Mouse (Mus musculus): ENCODE results near the gene Fcf1.

The Fcf1 gene

GRCm38 (mm10) chr12:84970428-84971096 lies at the start of gene Fcf1, which contains the start of gene Arel1:
Gene Fcf1 (plus strand): TSS chr12:84970897.
Gene Arel1 (minus strand): TSS chr12:84970900.
- peak; percentile 94 for DNase-seq

- DNase-seq: no peak
Measured at GRCm38 (mm10) chr12:84921881-84922419, 48.7 kb upstream of the Fcf1 start.

GRCm38 (mm10) chr12:84924324-84924723 lies 46.4 kb upstream of the Fcf1 start:
- no peak for DNase-seq

- no peak for DNase-seq
Measured at GRCm38 (mm10) chr12:84926542-84926941, 44.2 kb upstream of the Fcf1 start.

- no peak for DNase-seq
Measured at GRCm38 (mm10) chr12:84932210-84932609, 38.5 kb upstream of the Fcf1 start.

- DNase-seq: no peak
Measured at GRCm38 (mm10) chr12:84935343-84935742, 35.4 kb upstream of the Fcf1 start.

- peak; percentile 27 for DNase-seq
Measured at GRCm38 (mm10) chr12:84939117-84939516, 31.6 kb upstream of the Fcf1 start.

GRCm38 (mm10) chr12:84940343-84940742 lies 30.4 kb upstream of the Fcf1 start:
- DNase-seq: no peak

- no peak for DNase-seq
Measured at GRCm38 (mm10) chr12:84941717-84942116, 29.0 kb upstream of the Fcf1 start.

GRCm38 (mm10) chr12:84943006-84943952 lies 27.4 kb upstream of the Fcf1 start:
- no peak for DNase-seq

GRCm38 (mm10) chr12:84944150-84944812 lies 26.4 kb upstream of the Fcf1 start:
- no peak for DNase-seq

- DNase-seq: no peak
Measured at GRCm38 (mm10) chr12:84944813-84945553, 25.7 kb upstream of the Fcf1 start.

- no peak for DNase-seq
Measured at GRCm38 (mm10) chr12:84947894-84948583, 22.7 kb upstream of the Fcf1 start.

GRCm38 (mm10) chr12:84948584-84949285 lies 22.0 kb upstream of the Fcf1 start:
- DNase-seq: no peak

- no peak for DNase-seq
Measured at GRCm38 (mm10) chr12:84950763-84951162, 19.9 kb upstream of the Fcf1 start.

GRCm38 (mm10) chr12:84951531-84951930 lies 19.2 kb upstream of the Fcf1 start:
- DNase-seq: no peak

- no peak for DNase-seq
Measured at GRCm38 (mm10) chr12:84952351-84952750, 18.3 kb upstream of the Fcf1 start.

- DNase-seq: no peak
Measured at GRCm38 (mm10) chr12:84956317-84956716, 14.4 kb upstream of the Fcf1 start.

- no peak for DNase-seq
Measured at GRCm38 (mm10) chr12:84958794-84959356, 11.8 kb upstream of the Fcf1 start.

GRCm38 (mm10) chr12:84962606-84963005 lies 8.1 kb upstream of the Fcf1 start:
- no peak for DNase-seq

All from right cerebral cortex, adult 18-20 months (tissue).